Mouse (Mus musculus) heart, postnatal 14 days (tissue): ENCODE results near the gene Wdr24. TPM values are rescaled to one million over a fixed set of nuclear protein-coding genes. Genes with fewer than 3 reads are reported as not detected.
"Not testable (repeated sequence)": the region's sequence is repeated elsewhere in the genome, so short reads cannot be mapped to it uniquely, and the experiment has no call there.

Experiments used
- DNase-seq, 2 experiments: peaks; one replicate each; pipeline ENCODE4 v3.0.0; 2021 to 2022
- intact Hi-C: fragments of 180-260 bp; cut with DNase I; formaldehyde crosslinking; loops from one replicate; pipeline ENCODE4 v1.15.1; 2025
- total RNA-seq, 2 experiments: library from RNA; stranded (reverse); gene quantifications; 2 replicates each; pipeline ENCODE4 v1.2.3; 2021

Gene Wdr24
- total RNA-seq, 2 experiments from 2014 or later = 10.5 to 11.0 TPM

- DNase-seq = no peak
- intact Hi-C loops = no loop called here
Measured at GRCm38 (mm10) chr17:25842509-25842908, 19.1 kb downstream of the Wdr24 start.

DNA sequence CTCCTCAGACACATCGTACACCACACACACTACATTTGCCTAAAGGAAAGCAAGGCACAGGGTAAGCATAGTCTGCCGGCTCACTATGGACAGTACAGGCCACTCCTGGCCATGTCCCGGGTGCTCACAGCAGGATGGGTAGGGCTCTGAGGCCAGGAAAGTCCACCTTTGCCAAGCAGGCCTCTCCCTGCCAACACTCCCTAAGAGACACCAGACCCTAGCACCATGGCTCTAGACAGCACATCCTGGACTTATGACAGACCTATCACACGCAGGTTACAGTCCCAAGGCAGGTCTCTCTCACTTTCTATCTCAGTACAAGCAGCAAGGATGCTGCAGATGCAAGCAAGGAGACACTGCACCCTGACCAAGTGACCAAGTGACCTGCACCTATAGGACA is 19.7 kb downstream of the Wdr24 start:
- DNase-seq = no peak
- intact Hi-C loops = no loop called here

DNA sequence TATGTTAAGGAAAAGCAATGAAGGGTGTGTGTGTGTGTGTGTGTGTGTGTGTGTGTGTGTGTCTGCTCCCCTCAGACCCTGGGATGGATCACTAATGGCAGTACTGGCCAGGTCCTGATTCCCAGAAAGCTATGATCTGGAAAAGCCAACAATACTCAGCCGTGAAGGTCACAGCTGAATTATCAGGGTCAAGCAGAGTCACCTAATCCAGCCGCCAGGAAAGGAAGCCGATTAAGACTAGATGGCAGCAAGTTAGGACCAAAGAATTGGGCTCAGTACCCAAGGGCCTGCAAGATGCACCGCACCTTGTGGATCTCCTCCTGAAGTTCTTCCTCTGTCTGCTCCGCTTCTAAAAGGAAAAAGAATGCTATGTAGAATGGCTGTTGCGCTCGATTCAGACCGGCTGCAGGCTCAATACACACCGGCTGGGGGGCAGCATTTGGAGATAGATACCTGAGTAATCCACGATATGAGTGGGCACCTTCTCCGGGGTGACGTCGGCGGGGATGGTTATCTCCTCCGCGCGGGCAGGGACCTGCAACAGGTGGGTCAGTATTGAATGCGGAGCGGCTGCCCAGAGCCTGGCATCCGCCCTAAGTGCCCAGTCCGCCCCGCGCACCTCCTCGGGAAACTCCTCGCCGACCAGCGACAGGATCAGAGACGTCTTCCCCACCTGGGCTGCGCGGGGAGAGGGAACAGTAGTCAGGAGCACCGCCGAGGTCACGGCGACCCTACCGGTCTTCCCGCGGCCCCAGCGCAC is 20.4 kb downstream of the Wdr24 start:
- intact Hi-C loops = loop anchor here (2.0 kb wide), 1 partner anchor 23 kb away; no protein-coding TSS in a partner anchor
- DNase-seq = no peak

GRCm38 (mm10) chr17:25844396-25844901 is 21.0 kb downstream of the Wdr24 start, which contains the start of gene Rhot2:
Rhot2 (minus strand) TSS chr17:25844851.
- intact Hi-C loops = loop anchor here (2.0 kb wide), 1 partner anchor 22 kb away; no protein-coding TSS in a partner anchor
- peak; percentile 92 to 96 for DNase-seq

GRCm38 (mm10) chr17:25860229-25860628 is 36.8 kb downstream of the Wdr24 start:
- intact Hi-C loops = no loop called here

DNA sequence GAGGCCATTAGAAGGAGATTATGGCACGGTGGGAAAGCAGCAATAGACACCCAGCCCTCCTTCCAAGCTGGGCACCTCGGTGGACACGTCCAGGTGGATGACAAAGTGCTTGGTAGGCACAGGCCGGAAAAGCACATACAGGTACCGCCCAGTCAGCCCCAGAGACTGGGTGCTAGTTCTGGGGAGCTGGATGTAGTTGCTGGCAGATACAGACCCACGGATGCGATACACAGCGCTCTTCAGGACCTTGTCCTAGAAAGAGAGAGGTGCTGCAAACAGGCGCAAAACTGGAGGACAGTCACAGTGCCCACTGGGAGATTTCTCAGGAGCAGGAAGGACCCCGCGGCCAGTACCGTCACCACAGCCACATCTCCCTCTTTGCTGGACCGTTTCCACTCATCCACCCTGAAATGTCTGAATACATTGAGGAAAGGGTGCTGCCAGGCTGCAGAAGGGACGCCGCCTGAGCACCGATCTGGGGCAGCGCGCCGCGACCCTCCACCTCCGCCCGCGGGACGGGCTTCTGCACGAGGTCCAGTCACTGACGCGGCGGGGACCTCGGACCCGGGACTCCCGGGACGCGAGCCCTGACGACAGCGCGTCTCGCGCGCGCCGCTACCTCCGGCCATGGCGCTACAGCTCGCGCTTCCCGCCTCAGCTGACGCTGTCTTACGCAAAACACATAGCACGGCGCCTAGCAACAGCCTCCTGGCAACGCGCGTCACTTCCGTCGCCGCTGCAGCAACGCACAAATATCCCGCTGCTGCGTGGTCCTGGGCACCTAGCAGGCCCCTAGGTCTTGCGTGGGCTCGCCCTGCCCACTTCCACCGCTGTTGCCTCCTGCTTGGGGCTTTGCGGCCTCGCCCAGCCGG is 37.6 kb downstream of the Wdr24 start, which contains the start of gene Wdr90:
Wdr90 (minus strand) TSS at position 670 of the 872 bp plus-strand sequence.
- intact Hi-C loops = no loop called here

More at GRCm38 (mm10) chr17:25860229-25860628, 36.8 kb downstream of the Wdr24 start:
- no peak for DNase-seq

GRCm38 (mm10) chr17:25861704-25862612 is 38.5 kb downstream of the Wdr24 start:
- intact Hi-C loops = no loop called here
- DNase-seq = no peak

More for the DNA sequence above, 37.6 kb downstream of the Wdr24 start, which contains the start of gene Wdr90:
- peak; percentile 89 to 92 for DNase-seq

GRCm38 (mm10) chr17:25863681-25864080 is 40.3 kb downstream of the Wdr24 start:
- intact Hi-C loops = no loop called here

GRCm38 (mm10) chr17:25864311-25864710 is 40.9 kb downstream of the Wdr24 start:
- no peak for DNase-seq
- intact Hi-C loops = no loop called here

More at GRCm38 (mm10) chr17:25863681-25864080, 40.3 kb downstream of the Wdr24 start:
- DNase-seq = no peak

- intact Hi-C loops = loop anchor here (5.0 kb wide), 1 partner anchor 93 kb away; the partner anchor contains the start of gene Narfl
- DNase-seq = no peak
Measured at GRCm38 (mm10) chr17:25865288-25865687, 41.9 kb downstream of the Wdr24 start.

- intact Hi-C loops = loop anchor here (2.0 to 5.0 kb wide), 2 partner anchors 21 to 94 kb away; partner anchors contain the start of genes Narfl and Rhot2
- DNase-seq = no peak
Measured at GRCm38 (mm10) chr17:25866172-25866571, 42.7 kb downstream of the Wdr24 start.

DNA sequence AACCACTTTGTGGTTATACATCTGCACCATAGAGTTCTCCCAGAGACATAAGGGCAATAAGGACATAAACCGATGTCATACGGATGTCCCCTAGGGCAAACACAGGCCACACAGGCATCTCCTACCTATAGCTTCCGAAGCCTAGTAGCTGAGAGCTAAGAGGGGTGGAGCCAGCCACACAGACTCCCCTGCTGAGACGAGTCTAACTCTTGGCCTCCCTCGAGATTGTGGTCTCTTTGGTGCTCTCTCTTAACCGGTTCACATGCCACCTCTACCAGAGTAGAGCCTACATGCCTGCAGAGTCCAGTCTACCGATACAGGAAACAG is 44.0 kb downstream of the Wdr24 start:
- intact Hi-C loops = loop anchor here (2.0 to 5.0 kb wide), 2 partner anchors 23 to 95 kb away; partner anchors contain the start of genes Narfl and Rhot2
- DNase-seq = no peak

DNA sequence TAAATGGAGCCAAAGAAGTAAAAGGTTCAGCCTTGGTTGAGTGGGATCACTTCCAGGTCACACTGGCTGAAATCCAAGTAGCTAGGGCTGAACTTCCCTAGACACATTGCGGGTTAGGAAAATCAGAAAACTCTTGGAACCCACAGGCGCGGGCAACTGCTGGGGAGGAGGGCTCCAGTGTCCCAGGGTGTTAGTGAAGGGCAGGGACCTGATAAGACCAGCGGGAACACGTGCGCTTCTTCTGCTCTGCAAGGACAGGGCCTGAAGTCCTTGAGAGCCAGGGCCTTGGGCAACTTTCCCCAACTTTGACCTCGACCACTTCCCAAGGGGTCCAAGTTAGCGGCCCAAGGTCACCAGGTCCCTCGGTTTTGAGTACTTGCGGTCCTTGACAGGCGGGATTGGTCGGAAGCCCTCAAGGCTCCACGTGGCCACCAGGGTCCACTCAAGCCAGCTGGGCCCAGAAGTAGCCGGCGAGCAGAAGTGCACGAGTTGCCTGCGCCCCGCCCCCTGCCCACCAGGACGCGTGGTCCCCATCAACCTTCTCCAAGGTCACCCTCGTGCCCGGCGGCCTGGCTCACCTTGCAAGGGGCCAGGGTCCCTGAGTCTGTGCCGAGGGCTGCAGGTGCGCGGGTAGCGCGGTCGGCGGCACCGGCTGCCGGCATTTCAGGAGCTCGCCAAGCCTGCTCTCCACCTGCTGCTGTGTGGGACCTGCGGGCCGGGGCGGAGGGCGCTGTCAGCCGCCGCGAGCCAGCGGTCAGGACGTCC is 44.6 kb downstream of the Wdr24 start:
- intact Hi-C loops = loop anchor here (2.0 to 5.0 kb wide), 2 partner anchors 23 to 96 kb away; partner anchors contain the start of genes Narfl and Rhot2
- peak; percentile 55 to 73 for DNase-seq

- DNase-seq = peak; percentile 83 to 86
- intact Hi-C loops = loop anchor here (5.0 kb wide), 1 partner anchor 96 kb away; the partner anchor contains the start of gene Narfl
Measured at GRCm38 (mm10) chr17:25868601-25869191, 45.3 kb downstream of the Wdr24 start, which contains the start of gene Mcrip2. Mcrip2 (minus strand) TSS chr17:25868764.

- intact Hi-C loops = loop anchor here (5.0 kb wide), 1 partner anchor 97 kb away; the partner anchor contains the start of gene Narfl
- no peak for DNase-seq
Measured at GRCm38 (mm10) chr17:25869498-25869897, 46.1 kb downstream of the Wdr24 start.

GRCm38 (mm10) chr17:25869954-25870353 is 46.5 kb downstream of the Wdr24 start:
- no peak for DNase-seq
- intact Hi-C loops = loop anchor here (5.0 kb wide), 1 partner anchor 98 kb away; the partner anchor contains the start of gene Narfl

GRCm38 (mm10) chr17:25871566-25871965 is 48.1 kb downstream of the Wdr24 start:
- intact Hi-C loops, DNase-seq: not testable (repeated sequence)

DNA sequence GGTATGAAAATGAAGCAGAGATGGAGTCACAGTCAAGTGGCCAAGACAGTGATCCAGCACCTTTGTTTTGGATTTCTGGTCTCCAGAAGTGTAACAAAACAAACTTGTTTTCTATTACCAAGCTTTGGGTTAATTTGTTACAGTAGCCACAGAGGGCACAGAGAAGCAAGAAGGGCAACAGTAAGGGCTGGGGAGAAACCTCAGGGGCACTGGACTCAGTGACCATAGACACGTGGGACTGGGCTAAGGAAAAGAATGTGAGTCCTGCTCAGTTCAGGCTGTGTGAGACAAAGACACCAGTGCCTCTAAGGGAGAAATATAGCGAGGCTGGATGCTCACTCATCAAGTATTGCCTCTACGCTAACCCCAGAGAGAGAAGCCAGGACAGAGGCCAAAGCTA is 49.2 kb downstream of the Wdr24 start:
- intact Hi-C loops = no loop called here
- DNase-seq = no peak
